Mouse (Mus musculus): ENCODE measurements around the gene Rbm12.

The Rbm12 gene

DNA sequence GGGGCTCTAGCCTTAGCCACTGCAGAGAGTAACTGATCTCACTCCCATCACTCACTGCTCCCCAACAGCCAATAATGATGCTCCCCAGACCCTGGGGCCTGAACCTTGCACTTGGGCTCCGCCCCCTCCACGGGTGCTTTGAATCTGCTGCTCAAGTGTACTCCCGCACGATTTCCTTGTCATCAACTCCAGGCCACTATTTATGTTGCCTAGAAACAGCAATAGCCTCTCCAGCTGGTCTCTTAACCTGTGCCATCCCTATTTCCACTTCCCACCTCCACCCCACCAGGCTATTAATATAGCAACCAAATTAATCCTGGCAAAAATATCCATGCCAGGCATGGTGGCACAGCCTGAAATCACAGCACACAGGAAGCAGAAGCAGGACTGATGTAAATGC, 32.1 kb downstream of the Rbm12 start:
- in situ Hi-C loops (cut with MboI, MseI): no loop called here

DNA sequence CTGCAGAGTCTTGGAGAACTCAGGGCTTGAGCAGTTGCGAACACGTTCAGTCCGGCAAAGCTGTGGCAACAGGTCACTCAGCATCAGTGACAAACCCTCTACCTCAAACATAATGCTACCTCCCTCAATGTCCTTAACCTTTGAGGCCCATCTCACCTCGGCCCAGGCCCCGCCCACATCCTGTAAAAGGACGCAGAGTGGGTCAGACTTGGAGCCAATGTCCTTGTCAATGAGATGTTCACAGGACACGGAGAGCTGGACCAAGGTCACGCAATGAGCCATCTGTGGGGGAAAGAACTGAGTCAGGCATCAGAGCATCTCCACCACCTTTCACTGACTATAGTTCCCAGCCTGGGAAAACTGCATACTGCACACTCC, 32.6 kb downstream of the Rbm12 start:
- in situ Hi-C loops (cut with MboI, MseI): no loop called here

DNA sequence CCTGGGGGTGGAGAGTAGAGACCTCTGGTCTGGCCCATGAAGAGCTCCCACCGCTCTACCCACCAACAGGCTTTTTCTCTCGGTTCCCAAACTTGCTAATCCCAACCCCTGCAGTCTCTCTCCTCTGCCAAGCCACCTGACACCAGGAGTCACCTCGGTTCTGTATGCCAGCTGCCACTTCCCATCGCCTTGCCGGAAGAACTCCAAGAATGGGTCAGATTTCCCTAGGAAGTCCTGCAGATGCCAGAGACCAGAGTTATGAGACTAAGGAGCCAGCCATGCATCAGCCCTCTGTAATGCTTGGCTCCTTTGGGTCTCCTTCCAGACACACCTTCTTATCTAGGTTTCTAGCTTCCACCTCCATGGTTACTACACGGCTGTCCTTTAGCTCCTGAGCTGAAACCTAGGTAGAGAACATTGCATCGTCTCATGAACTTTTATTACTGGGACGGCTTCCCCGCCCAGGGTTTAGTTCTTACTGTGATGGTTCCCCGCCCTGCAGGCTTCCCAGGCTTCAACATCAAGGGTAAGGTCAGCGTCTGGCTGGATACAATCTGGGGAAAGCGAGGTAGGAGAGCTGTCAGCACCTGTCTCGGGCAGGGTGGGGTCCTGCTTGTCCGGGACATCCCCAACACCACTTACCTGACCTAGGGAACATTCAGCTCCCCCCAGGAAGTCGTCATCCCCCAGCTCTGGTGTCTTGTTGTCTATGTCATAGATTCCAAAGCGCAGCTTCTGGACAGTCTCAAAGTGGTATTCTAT, 33.2 kb downstream of the Rbm12 start:
- in situ Hi-C loops (cut with MboI, MseI): no loop called here

DNA sequence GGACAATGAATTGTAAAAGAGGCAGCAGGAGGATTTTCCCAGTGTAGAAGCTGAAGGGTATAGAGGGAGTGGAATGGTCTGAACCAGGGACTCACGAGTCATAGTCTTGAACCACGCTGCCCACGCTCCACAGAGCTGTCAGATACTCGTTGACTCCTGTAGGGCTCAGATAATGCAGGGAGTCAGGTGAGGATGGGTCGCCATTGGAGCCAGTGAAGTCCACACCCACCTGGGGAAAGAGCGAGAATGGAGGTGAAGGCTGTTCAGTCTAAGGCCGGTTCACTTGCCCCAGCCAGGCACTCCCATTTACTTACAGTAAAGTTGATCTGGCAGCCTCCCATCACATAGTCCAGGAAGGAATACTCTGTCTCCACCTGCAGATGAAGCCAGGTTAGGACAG, 34.3 kb downstream of the Rbm12 start:
- in situ Hi-C loops (cut with MboI, MseI): no loop called here

DNA sequence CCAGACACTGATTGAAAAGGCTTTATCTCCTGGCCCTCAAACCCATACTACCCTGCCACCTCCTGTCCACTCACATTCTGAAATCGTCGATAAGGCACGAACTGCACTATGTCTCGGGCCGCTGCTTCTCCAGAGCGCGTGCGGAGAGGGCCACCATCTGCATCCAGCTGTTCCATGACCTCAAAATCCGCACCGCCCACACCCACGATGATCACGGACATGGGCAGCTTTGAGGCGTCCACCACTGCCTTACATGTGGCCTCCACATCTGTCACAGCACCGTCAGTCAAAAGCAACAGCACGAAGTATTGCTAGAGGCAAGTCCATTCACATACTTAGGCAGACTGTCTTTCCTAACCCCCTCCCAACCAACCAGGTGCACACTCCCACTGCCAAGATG, 38.1 kb downstream of the Rbm12 start:
- in situ Hi-C loops (cut with MboI, MseI): no loop called here

DNA sequence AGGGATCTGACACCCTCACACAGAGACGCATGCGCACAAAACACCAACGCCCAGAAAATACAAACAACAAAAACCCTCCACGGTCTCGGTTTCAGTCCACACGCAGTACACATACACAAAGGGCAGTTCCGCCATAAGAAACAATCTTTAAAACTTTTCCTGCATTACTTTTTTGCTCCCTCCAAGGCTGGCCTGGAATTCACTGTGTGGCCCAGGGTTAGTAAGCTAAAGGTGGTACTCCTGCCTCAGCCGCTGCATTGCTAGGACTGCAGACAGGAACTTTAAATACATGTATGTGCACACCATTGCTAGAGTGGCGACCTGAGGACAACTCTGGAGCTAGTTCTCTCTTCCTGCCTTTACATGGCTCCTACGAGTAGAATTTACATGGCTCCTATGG, 40.5 kb downstream of the Rbm12 start:
- in situ Hi-C loops (cut with MboI, MseI): no loop called here

DNA sequence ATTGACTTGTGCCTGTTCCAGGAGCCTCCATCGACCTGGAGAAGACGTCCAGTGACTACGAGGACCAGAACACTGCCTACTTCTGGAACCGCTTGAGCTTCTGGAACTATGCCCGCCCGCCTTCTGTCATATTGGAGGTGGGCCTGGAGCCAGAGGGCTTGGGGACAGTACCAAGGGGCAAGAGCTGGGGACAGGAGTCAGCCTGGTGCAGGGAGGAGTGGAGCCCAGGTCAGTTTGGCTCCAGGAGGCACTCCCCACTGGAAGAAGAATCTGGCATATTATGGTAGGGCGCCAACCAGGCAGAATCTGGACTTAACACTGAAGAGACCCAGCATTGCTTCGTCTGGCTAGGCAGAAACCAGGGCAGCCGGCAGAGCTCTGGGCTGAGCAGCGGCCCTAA, 43.9 kb downstream of the Rbm12 start:
- in situ Hi-C loops (cut with MboI, MseI): no loop called here

DNA sequence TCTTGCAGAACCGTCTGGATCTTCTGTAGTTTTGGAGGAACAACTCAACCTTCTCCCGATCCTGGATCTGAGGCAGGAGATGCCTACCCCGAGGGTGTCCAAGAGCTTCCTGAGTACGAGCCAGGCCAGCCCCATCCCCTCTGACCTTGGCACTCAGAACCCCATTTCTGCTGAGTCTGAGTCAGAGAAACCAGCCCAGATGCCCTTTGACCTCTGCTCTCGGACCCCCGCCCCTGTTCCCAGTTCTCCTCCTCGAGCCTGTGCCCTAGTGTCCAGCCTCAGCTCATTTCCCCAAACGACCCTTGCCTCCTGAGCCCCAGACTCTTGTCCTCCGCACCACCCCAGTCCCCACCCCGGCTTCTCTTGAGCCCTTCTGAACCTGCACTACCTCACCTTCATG, 45.7 kb downstream of the Rbm12 start:
- in situ Hi-C loops (cut with MboI, MseI): no loop called here

DNA sequence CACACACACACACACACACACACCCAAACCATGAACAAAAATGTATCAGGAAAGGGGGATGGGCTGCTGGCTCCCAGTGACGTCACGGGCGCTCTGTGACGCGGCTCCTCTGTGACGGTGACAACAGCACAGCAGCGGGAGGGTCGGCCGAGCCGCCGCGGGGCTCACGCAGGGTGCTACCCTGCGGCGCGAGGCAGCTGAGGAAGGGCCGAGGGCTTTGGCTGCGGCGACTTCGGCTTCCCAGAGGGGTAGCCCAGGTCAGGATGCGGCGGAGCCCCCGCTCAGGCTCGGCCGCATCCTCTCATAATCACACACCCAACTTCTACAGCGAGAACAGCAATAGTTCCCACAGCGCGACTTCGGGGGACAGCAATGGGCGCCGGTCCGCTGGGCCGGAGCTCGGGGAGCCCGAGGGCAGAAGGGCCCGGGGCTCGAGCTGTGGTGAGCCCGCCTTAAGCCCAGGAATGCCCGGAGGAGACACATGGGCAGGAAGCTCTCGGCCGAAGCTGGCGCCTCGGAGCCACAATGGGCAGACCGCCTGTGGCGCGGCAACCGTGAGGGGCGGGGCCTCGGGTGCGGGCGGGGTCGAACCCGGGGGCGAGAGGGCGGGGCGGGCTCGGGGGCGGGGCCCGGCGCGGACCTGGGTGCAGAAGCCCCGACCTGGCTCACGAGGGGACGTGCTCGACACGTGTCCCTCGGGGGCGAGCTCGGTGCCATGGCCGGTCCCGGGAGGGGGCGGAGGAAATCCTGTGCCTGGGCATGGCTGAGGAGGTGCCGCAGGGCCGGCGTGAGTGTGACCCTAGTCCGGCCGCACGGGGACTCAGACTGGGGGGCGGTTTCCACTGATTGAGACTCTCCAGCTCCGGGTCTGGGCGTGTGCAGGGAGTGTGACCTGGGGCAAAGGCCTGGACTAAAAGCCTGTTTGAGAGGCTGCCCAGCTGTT, 46.4 kb downstream of the Rbm12 start, which contains the start of gene Spag4:
Gene Spag4, plus strand, starts transcription at position 77 of the 943 bp plus-strand sequence.
- in situ Hi-C loops (cut with MboI, MseI): no loop called here

DNA sequence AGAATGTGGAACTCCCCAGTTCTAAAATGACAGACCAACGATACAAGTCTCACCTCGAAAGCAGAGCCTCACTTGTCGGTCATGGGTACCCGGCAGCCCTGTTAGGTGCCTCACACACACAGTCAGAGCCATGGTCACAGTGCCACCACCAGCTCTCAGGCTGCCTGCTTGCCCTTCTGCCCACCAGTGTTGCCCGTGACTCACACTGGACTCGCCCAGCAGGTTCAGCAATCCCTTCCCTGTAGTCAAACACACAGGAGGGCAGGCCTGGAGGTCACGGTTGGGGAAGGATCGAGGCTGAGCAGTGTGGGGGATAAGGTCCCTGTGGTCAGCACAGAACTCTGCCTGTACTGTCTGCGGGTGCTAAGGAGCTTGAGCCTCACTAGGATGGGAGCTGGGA, 59.0 kb downstream of the Rbm12 start, which contains the start of gene Fer1l4:
Gene Fer1l4, minus strand, starts transcription at position 132 of the 400 bp plus-strand sequence.
- in situ Hi-C loops (cut with MboI, MseI): no loop called here

DNA sequence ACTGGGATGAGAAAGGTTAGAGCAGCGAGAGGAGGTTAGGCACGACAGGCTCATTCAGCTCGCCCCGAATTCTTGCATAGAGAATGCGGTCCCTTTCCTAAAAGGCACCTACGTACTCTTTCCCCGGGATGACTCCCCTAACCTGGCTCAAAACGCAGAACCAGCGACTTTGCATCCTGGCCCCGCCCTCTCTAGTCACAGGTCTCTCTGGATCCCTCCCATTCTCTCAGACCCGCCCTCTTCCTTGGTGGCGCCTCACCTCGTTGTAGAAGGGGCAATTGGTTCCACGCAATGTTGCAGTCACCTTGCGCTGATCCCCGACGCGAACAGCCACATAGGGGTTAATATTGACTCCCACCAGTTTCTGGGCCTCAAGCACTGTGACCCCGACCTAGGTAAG, 63.8 kb downstream of the Rbm12 start:
- in situ Hi-C loops (cut with MboI, MseI): no loop called here

DNA sequence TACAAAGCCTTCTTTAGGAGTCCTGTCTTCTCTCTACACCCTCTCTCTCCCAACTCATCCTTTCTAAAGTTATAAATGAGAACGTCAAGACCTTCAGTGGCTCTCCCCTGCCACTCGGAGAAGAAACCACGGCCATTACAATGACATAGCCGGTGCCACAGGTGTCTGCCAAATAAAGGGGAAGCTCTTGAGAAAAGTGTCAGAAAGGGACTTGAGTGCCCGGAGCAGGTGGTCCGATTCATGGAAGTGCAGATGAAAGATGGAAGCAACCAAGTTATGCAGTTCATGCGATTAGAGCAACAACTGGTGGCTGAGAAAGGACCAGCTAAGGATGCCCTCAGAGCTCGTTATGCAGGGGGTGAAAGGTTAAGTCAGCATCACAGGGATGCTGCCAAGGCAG, 68.9 kb downstream of the Rbm12 start:
- in situ Hi-C loops (cut with MboI, MseI): no loop called here
